Mouse (Mus musculus) c-Kit-positive CD71-positive TER-119-negative erythroid progenitor cells, embryonic 14.5 days (primary cell): ENCODE data around the gene Celsr3.
A peak's percentile ranks its signal among the peaks of the same experiment; 100 is the strongest.

ENCODE experiments used
- DNase-seq: peaks from one replicate; pipeline ENCODE4 v3.0.0-alpha.2; 2013; ENCODE audit warnings: low read depth

The Celsr3 gene

GRCm38 (mm10) chr9:108854241-108854696 lies 28.1 kb downstream of the Celsr3 start:
- DNase-seq, result peak; percentile 83

- DNase-seq, result no peak
These were observed 29.2 kb downstream of the Celsr3 start for GRCm38 (mm10) chr9:108855335-108855734.

DNA sequence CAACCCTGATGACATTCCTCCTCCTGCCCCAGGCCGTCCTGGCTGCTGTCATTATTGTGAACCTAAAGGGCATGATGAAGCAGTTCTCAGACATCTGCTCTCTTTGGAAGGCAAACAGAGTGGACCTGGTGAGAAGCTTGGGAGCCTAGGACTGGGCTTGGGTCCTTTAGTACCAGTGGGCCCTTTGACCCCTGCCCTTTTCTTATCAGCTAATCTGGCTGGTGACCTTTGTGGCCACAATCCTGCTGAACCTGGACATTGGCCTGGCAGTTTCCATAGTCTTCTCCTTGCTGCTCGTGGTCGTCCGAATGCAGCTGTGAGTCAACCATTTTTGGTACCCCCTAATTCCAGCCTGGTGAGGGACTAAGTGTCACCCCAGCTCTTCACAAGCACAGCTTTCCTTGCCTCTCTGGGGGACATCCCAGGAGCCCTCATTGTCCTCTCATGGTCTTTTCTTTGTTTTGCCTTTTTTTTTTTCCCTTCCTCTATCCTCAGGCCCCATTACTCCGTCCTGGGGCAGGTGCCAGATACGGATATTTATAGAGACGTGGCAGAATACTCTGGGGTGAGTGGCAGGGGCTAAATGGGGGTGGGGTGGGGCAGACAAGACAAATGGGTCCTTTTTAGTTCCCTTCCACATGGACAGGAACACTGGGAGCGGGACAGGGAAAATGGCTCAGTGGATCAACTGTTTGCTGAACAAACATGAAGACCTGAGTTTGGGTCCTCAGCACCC lies 32.8 kb downstream of the Celsr3 start:
- DNase-seq, result no peak
